Mouse (Mus musculus): ENCODE data around the gene Tmed11.

DNA sequence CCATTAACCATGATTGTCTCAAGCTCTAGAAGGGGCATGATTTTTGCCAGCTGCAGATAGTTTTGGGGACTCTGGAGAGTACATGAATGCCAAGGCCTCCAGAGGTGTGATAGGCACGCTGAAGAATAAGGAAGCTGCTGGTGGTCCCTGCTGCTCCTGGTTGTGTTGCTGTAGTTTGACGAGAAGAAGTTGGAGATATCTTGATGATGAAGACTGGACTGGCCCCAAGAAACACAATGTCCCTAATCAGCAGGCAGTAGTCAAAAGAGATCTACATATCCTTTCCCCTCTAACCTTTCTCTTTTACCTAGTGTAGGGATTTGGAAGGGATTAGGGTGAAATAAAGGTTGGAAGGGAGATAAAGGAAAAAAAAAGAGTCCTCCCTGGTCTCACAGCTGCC, 52.6 kb downstream of the Tmed11 start:
- TF ChIP-seq CTCF (conservative IDR thresholded peaks at IDR 0.05; ENCODE audit: low read length), result no peak
- no peak for TF ChIP-seq NANOG (IDR thresholded peaks at IDR 0.05; ENCODE audit: borderline replicate concordance, low read length)
